Mouse (Mus musculus) WW6 (cell line): Measurements from ENCODE around the gene Fam135a.

Experiments used
- DNase-seq: peaks from one replicate; pipeline ENCODE4 v3.0.0-alpha.2; 2013; ENCODE audit warnings: low read depth, low spot score

The Fam135a gene

GRCm38 (mm10) chr1:24099926-24100869 lies at the start of gene Fam135a:
TSS of gene Fam135a (minus strand) at chr1:24100341.
- peak; percentile 84 for DNase-seq

- no peak for DNase-seq
Observed at GRCm38 (mm10) chr1:24143504-24143903, 43.4 kb upstream of the Fam135a start.

GRCm38 (mm10) chr1:24140555-24140954 lies 40.4 kb upstream of the Fam135a start:
- no peak for DNase-seq

- peak; percentile 20 for DNase-seq
Observed at GRCm38 (mm10) chr1:24137133-24137532, 37.0 kb upstream of the Fam135a start.

GRCm38 (mm10) chr1:24134792-24135191 lies 34.7 kb upstream of the Fam135a start:
- no peak for DNase-seq

- DNase-seq = no peak
Observed at GRCm38 (mm10) chr1:24133853-24134252, 33.7 kb upstream of the Fam135a start.

- DNase-seq = no peak
Observed at GRCm38 (mm10) chr1:24127866-24128265, 27.7 kb upstream of the Fam135a start.

GRCm38 (mm10) chr1:24124610-24125009 lies 24.5 kb upstream of the Fam135a start:
- DNase-seq = no peak

- no peak for DNase-seq
Observed at GRCm38 (mm10) chr1:24122582-24122981, 22.4 kb upstream of the Fam135a start.

- no peak for DNase-seq
Observed at GRCm38 (mm10) chr1:24107971-24108773, 8.0 kb upstream of the Fam135a start.

GRCm38 (mm10) chr1:24107378-24107777 lies 7.2 kb upstream of the Fam135a start:
- DNase-seq = no peak

- DNase-seq = no peak
Observed at GRCm38 (mm10) chr1:24102579-24103149, 2.5 kb upstream of the Fam135a start.

- DNase-seq = no peak
Observed at GRCm38 (mm10) chr1:24100870-24101358, 773 bp upstream of the Fam135a start.

GRCm38 (mm10) chr1:24099541-24099925 lies 608 bp downstream of the Fam135a start:
- no peak for DNase-seq

GRCm38 (mm10) chr1:24097541-24097940 lies 2.6 kb downstream of the Fam135a start:
- no peak for DNase-seq

- DNase-seq = no peak
Observed at GRCm38 (mm10) chr1:24092414-24092813, 7.7 kb downstream of the Fam135a start.

GRCm38 (mm10) chr1:24090603-24091002 lies 9.5 kb downstream of the Fam135a start:
- DNase-seq = no peak

- DNase-seq = no peak
Observed at GRCm38 (mm10) chr1:24090094-24090493, 10.0 kb downstream of the Fam135a start.

GRCm38 (mm10) chr1:24086176-24086575 lies 14.0 kb downstream of the Fam135a start:
- no peak for DNase-seq

GRCm38 (mm10) chr1:24074396-24074795 lies 25.7 kb downstream of the Fam135a start:
- no peak for DNase-seq

GRCm38 (mm10) chr1:24073386-24074248 lies 26.5 kb downstream of the Fam135a start:
- DNase-seq = no peak
